Mouse (Mus musculus) adipocyte (in vitro differentiated cells): ENCODE results near the gene Gm49369.

Experiments
- DNase-seq: peaks from one replicate; pipeline ENCODE4 v3.0.0-alpha.2; 2016; ENCODE audit warnings: low spot score

Gm49369 gene

DNA sequence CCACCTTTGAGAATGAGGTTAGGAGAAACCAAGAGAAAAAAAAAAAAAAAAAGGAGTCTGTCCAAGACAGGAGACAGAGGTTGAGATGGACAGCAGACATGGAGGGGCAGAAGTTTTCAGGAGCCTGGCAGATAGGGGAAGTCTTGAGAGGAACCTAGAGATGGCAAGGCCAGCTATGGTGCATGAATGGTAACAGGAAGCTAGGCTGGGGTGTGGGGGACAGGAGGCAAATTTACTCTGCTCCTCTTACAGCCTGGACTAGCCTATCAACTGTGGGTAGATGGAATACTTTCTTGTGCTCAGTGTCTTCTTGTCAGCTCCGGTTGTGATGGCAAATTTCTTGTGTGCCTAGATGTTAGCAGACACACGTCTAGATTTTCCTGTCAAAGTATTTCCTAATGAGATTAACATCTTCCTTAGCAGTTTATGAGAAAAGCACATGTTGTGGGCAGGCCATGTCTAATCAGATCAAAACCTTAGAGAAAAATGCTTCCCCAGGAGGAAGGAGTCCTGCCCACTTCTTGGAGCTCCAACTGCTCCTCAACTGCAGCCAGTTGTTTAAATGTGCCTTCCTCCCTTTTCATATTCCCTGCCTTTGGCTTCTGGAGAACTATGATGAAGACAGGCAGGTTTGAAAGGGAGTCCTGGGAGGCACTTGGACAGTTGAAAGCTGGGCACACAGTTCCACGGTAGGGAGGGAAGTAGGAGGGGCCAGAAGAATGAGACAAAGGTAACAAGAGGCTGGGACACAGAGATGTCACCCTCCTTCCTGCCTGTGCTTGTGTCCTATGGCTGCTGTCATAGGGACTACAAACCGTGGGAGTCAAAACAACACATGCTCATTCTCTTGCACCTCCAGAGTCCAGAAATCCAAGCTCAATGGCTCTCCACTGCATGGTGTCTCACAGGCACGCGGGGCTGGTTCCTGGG lies 12.1 kb upstream of the Gm49369 start:
- no peak for DNase-seq

DNA sequence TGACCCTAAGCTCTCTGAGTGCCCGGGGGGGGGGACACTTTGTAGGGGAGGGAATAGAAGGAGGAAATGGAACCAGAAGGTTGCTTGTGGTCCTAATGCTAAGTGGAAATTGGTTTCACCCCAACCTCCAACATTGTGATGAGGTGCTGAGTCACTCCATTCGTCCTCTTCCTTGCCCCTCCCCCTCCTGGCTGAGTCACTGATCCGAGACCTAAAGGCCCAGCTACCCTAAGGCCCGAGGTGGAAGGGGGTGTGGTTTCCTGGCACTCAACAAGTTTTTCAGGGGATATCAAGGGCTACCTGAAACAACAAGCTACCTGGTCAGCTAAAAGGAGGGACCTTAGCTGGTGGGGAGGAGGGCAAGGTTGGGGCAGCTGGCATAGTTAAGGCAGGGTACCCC lies 10.7 kb upstream of the Gm49369 start:
- DNase-seq, result peak; percentile 22

DNA sequence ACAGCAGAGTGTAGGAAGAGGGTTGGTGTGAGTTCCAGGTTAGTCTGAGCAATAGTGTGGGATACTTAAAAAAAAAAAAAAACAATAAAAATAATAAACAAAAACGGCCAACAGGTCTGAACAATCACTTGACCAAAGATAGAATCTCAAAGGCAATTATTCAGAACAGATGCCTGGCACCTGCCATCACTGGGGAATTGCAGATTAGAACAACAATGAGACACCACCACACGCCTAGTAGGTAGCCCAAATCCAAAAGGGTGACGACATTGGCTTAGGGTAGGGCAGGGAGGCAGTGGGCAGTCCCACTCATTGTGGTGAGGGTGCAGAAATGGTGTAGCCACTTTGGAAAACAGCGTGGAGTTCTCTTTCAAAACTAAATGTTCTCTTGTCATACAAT lies 9.1 kb upstream of the Gm49369 start:
- DNase-seq, result no peak

DNA sequence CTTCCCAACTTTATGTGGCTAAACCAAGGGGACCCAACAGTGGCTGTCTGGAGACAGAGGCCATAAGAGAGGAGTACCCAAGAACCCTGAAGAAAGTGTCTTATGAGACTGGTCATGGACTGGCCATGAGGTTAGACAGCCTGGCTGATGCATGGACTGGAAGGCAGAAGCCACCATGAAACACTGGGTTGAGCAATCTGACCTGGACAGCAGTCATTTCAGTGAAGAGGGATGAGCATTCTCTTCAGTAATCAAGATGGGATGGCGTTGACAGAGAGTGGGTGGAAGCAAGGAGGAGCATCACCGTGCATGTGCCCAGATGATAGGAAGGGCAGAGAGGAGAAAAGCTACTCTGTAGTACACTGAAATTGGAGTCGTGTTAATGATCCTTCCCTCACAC lies 8.6 kb upstream of the Gm49369 start:
- DNase-seq, result no peak

DNA sequence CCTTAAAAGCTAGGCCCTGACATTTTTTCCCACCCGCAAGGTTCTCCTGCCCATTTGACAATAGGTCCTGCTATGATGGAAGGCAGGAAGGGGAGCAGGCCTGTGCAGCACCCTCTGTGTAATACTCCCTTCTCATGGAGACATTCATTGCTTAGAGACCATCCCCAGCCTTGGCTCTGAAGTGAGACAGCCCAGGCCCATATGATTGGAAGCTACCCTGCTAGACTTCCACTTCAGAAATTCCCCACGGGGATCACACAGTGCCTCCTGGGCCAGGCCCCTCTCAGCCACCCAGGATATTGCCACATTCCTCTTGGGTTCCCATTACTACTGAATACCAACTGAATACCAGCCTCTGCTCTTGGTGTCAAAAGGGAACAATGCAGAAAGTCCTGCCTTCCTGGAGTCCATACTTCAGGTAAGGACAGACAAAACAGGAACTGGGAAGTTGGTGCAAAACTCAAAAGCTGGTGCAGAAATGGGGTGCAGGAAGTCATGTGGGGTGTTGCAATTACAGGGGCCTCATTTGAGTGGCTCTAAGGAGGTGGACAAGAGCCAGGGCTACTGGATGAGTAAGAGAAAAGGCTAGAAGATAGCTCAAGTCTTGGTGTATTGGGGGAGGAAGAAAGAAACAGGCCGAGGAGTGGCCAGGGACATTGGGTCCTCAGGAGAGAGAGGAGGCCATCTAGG lies 7.6 kb upstream of the Gm49369 start:
- DNase-seq, result no peak

DNA sequence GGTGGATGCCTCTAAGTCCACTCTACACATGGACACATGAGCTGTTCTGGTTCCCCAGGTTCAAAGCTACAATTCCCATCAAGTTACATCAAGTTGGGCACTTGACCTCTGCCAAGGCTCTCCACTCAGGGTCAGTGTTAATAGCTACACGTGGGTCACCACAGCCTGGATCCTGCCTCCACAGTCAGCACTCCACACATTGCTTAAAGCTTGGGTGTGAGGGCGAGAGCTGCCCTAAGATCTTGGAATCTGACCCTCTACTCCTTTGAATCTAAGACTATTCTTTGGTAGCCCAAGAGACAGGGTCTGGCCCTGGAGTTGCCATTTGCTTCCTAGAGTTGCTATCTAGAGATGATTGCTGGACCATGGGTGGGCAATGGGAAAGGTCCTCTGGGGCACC lies 6.3 kb upstream of the Gm49369 start:
- no peak for DNase-seq

DNA sequence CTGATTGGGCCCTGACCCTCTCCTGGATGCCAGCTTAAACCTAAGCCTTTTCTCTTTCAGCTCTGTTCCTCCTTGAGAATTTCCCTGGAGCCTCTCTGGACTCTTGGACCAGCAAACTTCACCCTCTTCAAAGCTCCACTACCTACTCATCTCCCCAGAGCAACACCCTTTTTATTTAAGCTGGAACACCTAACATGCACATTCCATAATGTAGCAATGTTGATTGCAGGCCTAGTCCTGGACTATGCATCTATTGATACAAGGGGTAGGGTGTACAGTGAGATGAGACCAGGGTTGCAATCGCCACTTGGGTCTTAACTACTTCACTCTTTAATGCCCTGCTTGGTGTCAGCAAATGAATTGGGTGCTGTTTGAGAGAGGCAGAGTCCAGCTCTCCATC lies 5.7 kb upstream of the Gm49369 start:
- DNase-seq, result no peak

DNA sequence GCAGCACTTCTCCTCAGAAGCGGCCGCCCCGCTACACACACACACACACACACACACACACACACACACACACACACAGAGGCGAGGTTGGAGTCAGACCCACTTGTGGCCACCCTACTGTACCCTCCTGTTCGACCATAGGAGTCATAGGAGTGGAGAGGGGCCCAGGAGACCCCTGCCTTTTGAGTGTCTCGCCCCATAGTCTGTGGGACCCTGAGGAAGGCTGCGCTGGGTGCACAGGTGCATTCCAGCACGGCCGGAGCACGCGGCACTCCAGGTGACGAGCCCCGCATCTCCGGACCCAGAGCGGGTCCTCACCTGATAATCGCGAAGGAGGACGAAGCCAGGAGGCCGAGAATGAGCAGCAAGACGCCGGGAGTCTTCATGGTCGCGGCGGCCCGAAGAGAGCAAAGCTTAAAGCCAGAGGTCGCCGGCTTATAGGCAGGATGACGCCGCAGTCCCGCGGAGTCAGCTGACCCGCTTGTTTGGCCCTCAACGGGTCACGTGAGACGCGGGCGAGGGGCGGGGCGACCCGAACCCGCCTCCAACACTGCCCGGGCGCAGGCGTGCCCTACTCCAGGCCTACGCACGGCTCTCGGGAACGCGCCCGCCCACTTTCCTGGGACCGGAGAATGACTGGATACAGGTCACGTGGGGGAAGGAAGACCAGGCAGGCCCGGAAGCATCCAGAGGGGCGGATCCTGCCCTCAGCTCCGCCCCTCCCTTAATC lies 5.1 kb upstream of the Gm49369 start, which contains the start of gene Ctsd:
Gene Ctsd (minus strand): TSS at position 620 of the 730 bp plus-strand sequence.
- peak; percentile 96 for DNase-seq

DNA sequence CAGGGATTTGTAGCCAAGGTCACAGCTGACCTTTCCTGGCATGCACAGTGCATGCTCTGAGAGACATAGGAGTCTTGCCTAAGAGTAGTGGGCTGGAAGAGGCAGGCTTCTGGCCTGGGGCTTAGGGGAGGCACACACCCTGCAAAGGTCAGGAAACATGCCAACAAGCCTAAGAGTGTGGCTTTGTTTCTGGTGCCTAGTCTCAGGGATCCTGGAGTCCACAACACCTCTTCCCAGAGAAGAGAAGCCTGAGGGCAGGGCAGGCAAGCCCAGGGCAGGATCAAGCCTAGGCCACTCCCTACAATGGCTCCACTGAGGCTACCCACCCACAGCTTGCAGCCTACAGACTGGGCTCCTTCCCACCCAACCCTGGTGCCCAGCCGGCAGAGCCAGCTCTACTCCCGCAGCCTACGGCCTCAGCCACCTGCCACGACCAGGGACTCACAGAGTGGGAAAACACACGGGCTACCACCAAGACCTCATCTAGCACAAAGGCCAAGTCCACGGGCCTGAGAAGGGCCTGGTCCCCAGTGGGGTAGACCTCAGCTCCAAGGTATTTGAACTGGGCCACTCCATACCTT lies 4.2 kb upstream of the Gm49369 start:
- peak; percentile 66 for DNase-seq

DNA sequence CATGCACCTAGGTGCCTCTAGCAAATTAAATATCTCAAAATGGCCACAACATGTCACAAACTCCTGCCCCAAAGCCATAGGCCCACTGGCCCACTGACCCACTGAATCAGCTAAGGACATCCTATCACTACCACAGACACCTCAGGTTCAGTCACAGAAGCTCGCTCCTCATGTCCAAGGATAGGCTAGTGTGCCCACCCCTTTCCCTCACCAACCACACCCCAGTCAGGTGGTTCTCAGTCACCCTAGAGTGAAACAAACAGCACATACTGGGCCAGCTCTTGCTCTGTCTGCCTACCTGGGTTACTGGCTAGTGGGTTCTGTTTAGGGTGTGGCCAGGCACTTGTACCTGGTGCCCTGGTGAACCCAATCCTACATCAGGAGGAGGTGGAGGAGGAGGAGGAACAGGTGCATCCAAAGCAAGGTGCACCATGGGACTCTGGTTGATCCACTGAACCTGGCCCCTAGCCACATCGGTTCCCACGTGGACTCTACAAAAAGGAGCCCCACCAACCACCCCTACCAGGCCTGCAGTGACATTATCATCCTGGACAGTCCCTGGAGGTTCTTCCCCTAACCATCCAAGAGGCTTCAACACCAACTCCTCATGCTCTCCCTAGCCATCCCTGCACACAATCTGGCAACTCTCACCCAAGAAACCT lies 3.4 kb upstream of the Gm49369 start:
- DNase-seq, result no peak

DNA sequence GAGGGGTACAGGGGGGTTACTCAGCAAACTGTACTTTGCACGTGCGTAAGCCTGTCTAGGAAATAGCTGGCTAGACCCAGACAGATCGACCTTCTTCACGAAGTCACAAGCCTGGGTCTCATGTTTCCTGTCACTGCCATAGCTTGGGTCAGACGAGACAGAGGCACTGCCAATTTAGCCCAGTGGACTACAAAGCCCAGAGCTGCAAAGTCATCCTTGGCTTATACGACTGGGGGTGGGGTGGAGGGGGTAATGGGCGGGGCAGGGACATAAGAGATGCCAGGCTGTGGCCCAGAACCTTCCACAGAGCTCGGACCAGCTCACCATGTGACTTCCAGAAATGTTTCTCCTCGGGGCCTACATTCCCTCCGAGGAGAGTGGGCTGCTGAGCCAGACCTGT lies 1.8 kb upstream of the Gm49369 start:
- no peak for DNase-seq

DNA sequence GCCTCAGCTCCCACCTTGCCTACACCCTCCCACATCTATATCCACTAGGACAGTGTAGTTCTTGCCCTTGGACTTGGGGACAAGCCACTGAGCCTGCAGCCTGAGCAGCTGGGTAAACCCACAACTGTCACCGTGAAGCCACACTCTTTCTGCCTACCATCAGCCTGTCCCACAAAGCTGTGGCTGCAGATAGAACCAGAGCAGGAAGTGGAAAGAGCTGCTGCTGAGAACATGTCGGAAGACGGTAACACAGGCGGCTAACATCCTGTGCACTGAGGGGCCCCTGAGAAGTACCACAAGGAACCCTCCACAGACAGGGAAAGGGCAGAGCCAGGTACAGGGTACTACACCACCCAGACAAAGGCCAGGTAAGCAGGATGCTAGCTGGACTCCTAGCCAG lies 1.3 kb downstream of the Gm49369 start:
- no peak for DNase-seq

DNA sequence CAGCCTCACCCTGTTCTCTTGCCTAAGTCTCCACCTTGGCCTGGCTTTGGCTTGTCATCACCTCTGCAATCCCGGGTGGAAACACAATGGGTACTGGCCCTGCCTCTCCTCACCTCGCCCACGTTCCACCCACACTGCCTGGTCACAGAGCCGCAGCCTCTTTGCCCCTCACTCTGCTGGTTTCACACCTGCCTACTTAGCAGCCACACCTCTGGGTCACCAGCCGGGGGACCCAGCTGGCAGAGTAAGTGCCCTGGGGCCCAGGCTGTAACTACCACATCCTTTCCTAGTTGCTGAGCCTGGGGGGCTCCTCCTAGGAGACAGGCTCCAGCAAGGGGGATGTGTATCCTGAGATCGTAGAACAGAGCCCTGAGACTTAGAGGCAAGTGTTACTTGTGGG lies 3.3 kb downstream of the Gm49369 start:
- DNase-seq, result no peak

DNA sequence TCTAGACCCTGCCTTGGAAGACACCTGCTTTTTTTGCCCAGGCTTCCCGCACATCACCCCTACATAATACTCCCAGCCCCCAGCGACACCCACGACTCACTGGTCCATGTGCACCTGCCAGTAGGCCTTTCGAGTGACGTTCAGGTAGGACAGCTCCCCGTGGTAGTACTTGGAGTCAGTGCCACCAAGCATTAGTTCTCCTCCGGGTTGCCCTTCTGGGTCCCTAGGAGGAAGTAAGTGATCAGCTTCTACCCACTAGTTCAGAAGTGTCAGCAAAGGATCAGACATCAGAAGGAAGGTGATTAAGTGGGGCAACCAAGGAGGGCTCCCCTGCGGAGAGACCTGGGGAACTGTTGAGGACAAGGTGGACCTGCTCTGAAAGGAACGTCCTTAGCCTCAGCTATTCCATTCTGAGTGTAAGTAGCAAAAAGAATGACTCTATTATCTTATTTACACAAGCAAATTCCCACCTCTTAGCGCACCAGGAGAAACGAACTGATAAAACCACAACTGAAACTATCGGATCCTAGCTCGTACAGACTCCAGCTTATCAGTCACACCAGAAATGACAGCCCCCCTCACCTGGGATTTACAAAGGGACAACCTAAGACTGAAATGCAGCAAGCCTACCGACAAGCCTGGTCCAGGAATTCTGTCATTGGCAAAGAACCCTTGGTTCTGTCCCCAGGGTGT lies 5.1 kb downstream of the Gm49369 start:
- DNase-seq, result no peak

DNA sequence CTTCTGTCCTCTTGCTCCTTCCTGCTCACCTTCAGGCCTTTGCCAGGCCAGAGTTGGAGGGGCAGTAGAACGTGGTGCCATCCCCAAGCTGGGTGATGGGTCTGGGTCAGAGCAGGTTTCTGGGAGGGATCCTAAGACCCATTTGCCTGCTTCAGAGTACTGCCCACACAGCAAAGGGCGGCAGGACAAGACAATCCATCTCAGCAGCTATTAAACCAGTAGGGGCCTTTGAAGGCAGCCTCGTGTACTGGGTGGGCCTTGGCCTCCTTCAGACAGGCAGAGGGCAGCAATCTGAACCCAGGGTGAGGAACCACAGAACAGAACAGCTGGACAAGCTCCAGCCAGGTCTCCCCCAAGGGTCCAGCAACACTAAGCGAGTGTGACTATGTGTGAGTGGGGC lies 6.4 kb downstream of the Gm49369 start:
- no peak for DNase-seq

DNA sequence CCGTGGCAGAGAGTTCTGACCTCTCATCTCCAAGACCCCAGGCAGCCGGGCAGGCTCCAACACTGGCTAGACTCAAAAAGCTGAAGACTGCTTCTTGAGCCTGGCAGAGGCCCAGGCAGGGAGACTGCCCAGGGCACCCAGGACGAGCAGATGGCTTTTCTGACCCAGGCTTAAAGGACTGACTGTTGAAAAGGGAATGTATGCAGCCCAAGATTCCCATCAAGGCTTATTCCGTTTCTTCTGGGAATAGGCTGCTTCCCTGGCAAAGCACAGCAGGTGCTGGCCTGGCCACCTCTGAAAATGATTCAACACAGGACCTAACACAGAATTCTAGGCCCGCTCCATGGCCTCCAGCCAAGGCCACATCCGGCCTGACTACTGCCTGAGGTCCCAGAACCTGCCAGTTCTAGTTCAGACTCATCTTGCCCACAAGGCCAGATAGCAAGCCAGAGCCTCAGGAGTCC lies 7.2 kb downstream of the Gm49369 start:
- DNase-seq, result peak; percentile 52

DNA sequence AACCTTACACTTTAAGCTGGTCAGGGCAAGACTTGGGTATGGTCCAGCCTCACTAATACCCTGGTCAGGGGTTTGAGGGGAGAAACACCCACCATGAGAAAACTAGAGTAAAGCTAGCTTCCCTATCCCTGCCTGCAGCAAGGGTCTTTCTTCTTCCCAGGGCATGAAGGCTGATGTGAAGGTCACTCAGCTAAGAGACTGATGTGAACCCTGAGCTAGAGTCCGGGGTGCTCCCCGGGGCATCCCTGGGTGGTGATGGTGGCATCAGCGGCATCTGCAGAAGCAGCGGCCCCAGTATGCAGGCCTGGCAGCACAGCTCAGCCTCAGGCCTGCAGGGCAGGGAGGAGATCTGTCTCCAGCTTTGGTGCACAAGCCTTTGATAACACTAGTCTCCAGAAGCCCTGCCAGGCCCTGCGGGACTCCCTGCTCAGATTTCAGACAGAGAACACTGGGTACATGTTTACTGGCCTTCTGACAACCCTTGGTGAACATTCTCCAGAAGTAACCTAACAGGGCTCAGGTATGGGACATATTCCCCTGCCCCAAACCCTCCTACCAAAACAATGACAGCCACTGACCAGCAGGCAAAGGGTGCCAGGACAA lies 8.0 kb downstream of the Gm49369 start:
- DNase-seq, result no peak

DNA sequence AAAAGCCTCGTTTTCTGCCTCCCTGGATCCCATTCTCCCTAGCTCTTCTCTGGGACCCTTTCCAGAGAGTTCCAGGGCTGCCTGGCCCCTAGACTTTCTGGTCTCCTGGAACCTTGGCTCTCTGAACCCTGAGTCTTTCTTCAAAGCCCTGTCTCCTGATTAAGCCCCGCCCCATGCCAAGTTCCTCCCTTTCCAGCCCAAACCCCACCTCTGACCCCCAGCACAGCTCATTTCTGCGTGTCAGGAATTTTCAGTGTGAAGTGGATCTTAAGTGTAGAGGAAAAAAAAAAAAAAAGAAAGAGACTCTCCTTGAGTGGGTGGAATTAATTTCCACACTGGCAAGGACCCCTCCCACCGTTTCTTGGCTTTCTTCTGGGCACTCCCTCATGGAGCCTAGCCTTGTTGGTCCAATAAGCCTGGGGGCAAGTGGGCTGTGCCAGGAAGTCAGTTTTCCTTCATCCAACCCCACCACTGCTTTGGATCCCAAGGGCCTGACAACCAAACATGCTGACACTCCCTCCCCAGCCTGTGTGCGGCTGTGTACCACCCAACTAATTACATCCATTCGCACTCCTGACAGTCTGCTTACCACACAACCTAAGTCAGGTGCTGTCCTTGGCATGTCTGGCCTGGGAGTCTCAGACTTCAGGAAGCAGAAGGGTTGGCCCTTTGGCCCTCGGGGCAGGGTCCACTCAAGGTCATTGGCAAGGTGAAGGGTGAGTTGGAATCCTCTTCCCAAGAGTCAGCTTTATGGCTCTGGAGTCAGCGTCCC lies 8.6 kb downstream of the Gm49369 start, which contains the start of gene Ifitm10:
Gene Ifitm10 (minus strand): TSS at position 113 of the 772 bp plus-strand sequence.
- no peak for DNase-seq

DNA sequence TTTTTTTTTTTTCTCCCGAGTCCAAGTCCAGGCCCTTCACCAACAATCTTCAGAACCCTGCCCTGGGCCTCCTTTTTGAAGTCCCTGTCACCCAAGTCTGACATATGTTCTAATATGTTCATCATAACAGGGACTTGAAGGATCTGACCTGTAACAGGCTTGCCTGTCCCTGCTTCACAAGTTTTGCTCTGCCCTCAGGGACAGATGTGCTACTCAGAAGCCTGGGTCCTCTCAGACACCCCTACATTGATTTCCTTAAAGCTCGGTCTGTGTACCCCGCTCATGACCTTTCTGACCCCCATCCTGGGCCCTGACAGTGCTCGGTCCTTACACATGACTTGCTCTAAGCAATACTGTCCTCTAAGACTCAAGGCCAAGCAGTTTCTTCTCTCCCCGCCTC lies 9.4 kb downstream of the Gm49369 start:
- DNase-seq, result no peak
